Mouse (Mus musculus) limb, embryonic 12.5 days (tissue): ENCODE results near the gene Rem1. TPM values are rescaled to one million over a fixed set of nuclear protein-coding genes. Genes with fewer than 3 reads are reported as not detected.
A peak's percentile ranks its signal among the peaks of the same experiment; 100 is the strongest.
"Not testable (repeated sequence)": the region's sequence is repeated elsewhere in the genome, so short reads cannot be mapped to it uniquely, and the experiment has no call there.

Source experiments
- ATAC-seq: fragments of 200-750 bp; cut with Nextera tagmentation; 2 replicates; pipeline ENCODE4 v1.8.0; 2017; ENCODE audit warnings: low read depth, moderate TSS enrichment; ENCODE audit not compliant: insufficient number of reproducible peaks, insufficient read depth, low FRiP score, low TSS enrichment
- H3K27ac ChIP-seq: fragments of 300-500 bp; sonication (generic); 2 replicates; pipeline ENCODE4 v1.5.1; 2016; ENCODE audit warnings: mild to moderate bottlenecking, moderate library complexity
- H3K27me3 ChIP-seq: fragments of 300-500 bp; sonication (generic); 2 replicates; pipeline ENCODE4 v1.6.1; 2016; ENCODE audit warnings: mild to moderate bottlenecking, moderate library complexity
- H3K36me3 ChIP-seq: fragments of 300-500 bp; sonication (generic); 2 replicates; pipeline ENCODE4 v1.6.1; 2016; ENCODE audit warnings: mild to moderate bottlenecking, moderate library complexity
- H3K4me1 ChIP-seq: fragments of 300-500 bp; sonication (generic); replicated peaks from 2 replicates; pipeline ENCODE4 v1.6.1; 2016
- H3K4me2 ChIP-seq: fragments of 300-500 bp; sonication (generic); 2 replicates; pipeline ENCODE4 v1.6.1; 2016; ENCODE audit warnings: mild to moderate bottlenecking, moderate library complexity
- H3K4me3 ChIP-seq: fragments of 300-500 bp; sonication (generic); replicated peaks from 2 replicates; pipeline ENCODE4 v1.5.1; 2016; ENCODE audit warnings: mild to moderate bottlenecking
- H3K9ac ChIP-seq: fragments of 300-500 bp; sonication (generic); replicated peaks from 2 replicates; pipeline ENCODE4 v1.6.1; 2016; ENCODE audit warnings: mild to moderate bottlenecking, moderate library complexity
- H3K9me3 ChIP-seq: fragments of 300-500 bp; sonication (generic); 2 replicates; pipeline ENCODE4 v1.6.1; 2016; ENCODE audit warnings: mild to moderate bottlenecking, moderate library complexity
- WGBS: fragments of 180-500 bp; shearing (Covaris S2); methylation state at CpG from one replicate; pipeline ENCODE4 v1.1.7; 2016; 5-methylcytosine and 5-hydroxymethylcytosine counted together
- polyA plus RNA-seq: library from polyadenylated mRNA; unstranded; fragments of >200 nt; fragmentation: Nextera tagmentation; extraction: Ambion mirVana; gene quantifications from 2 replicates; pipeline ENCODE4 v1.2.1, GENCODE M21; 2016

The Rem1 gene
- polyA plus RNA-seq, 1 experiment from 2014 or later: 1.1 TPM

DNA sequence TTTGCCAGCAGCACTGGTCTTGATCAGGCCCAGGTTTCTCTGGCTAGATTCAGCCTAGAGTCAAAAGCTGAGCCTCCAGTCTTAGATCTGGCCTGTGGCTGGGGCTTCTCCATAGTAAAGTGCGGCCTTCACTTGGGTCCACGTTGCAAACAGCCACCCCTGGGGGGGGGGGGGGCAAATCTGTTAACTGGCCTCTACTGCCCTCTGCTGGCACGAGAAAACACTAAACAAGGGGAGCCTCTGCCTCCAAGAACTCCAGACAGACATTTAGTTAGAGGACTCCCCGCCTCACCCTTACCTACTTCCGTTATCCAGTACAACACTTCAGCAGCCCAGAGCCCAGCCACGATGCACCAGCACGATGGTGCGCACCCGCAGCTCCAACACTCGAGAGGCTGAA lies 30.6 kb downstream of the Rem1 start:
- Histone ChIP-seq H3K27ac (no peak overlapping the region), H3K9me3 (peaks cover 5% of the 10 kb centered on the region), H3K36me3 (no peaks in the 10 kb centered on the region), H3K9ac (no peak overlapping the region), H3K4me2 (no peak overlapping the region), H3K4me1 (no peaks in the 10 kb centered on the region; the same call in 1 of the 2 replicates), H3K27me3 (no peaks in the 10 kb centered on the region), H3K4me3 (no peak overlapping the region)
- 56% methylated on average over 10 of the region's 10 CpGs for WGBS
- no peak for ATAC-seq

GRCm38 (mm10) chr2:152661163-152661562 lies 34.4 kb downstream of the Rem1 start:
- no peak overlapping the region for H3K4me2 ChIP-seq
- no peak overlapping the region for H3K4me3 ChIP-seq
- H3K27ac ChIP-seq: no peak overlapping the region
- WGBS: 75% methylated on average over 6 of the region's 6 CpGs
- H3K27me3 ChIP-seq: no peaks in the 10 kb centered on the region
- no peaks in the 10 kb centered on the region for H3K4me1 ChIP-seq
- no peaks in the 10 kb centered on the region for H3K36me3 ChIP-seq
- peaks cover 5% of the 10 kb centered on the region for H3K9me3 ChIP-seq
- ATAC-seq: no peak
- H3K9ac ChIP-seq: no peak overlapping the region

DNA sequence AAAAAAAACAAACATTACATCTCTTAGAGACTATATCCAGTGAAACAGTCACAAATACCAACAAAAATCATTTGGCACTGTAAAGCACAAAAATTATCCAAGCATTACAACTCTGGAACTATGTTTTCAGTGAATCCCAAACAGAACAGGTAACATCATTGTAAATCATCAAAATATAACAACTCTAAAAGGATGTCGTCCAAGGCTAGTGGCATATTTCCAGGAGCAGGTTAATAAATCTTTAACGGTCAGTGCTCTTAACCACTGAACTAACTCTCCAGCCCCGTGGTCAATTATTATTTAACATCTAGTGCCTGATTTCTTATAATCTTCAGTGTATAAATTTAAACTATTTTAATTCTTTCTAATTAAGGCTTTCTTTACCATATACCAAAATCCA lies 39.4 kb downstream of the Rem1 start:
- not testable (repeated sequence) for ATAC-seq, H3K4me3 ChIP-seq, H3K4me2 ChIP-seq, H3K36me3 ChIP-seq, H3K9ac ChIP-seq, H3K9me3 ChIP-seq, H3K27ac ChIP-seq, H3K27me3 ChIP-seq, H3K4me1 ChIP-seq
- WGBS: 73% methylated on average over 3 of the region's 3 CpGs

- Histone ChIP-seq H3K36me3 (peaks cover 26% of the 10 kb centered on the region), H3K4me1 (peaks cover 35% of the 10 kb centered on the region), H3K27me3 (no peaks in the 10 kb centered on the region), H3K4me2 (peak within 1 kb of the TSS; percentile 85), H3K27ac (peak within 1 kb of the TSS; percentile 96), H3K9ac (peak within 1 kb of the TSS; percentile 95), H3K4me3 (peak within 1 kb of the TSS; percentile 88), H3K9me3 (no peaks in the 10 kb centered on the region)
- peak; percentile 79 for ATAC-seq
- under 1% methylated on average over 35 of the region's 35 CpGs for WGBS
Observed at GRCm38 (mm10) chr2:152669256-152669638, 42.5 kb downstream of the Rem1 start, which contains the start of gene H13. Gene H13, plus strand, starts transcription at chr2:152669461.

DNA sequence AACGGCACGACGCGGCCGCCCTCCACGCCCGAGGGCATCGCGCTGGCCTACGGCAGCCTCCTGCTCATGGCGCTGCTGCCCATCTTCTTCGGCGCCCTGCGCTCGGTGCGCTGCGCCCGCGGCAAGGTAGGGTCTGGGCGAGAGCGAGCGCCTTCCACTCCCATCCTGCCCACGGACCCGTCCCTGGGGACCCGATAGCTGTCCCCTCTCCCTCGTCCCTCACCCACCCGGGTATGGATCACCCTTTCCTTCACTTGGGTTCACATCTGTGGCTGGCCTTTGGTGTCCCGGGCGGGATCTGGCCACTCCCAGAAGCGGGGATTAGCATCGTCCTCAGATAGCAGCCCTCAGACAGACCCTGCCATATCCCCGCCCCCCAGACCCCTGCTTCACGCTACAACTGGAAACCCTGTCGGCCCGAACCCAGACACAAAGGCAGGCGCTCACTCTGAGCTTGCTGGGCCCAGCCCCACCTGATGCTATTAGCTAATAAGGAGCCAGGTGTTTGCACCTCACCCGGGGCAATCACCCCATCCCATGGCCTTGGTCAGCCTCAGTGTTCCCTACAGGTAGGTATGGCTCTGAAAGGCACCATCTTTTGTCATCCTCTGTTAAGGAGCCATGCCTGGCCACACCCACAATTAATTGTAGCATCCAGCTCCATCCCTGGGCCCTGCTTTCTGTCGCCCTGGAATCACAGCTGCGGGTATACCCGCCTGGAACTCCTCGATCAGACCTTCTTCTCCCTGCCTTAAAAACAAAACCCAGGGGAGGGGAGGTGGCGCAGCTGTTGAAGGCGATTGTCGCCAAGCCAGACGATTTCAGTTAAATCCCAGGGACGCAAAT lies 43.1 kb downstream of the Rem1 start:
- no peaks in the 10 kb centered on the region for H3K9me3 ChIP-seq
- H3K27ac ChIP-seq: peak overlapping the region; percentile 96
- peaks cover 37% of the 10 kb centered on the region for H3K4me1 ChIP-seq
- peak; percentile 52 for ATAC-seq
- peak overlapping the region; percentile 95 for H3K9ac ChIP-seq
- H3K27me3 ChIP-seq: no peaks in the 10 kb centered on the region
- under 1% methylated on average over 44 of the region's 46 CpGs for WGBS
- peaks cover 31% of the 10 kb centered on the region for H3K36me3 ChIP-seq
- peak overlapping the region; percentile 85 for H3K4me2 ChIP-seq
- peak overlapping the region; percentile 88 for H3K4me3 ChIP-seq

DNA sequence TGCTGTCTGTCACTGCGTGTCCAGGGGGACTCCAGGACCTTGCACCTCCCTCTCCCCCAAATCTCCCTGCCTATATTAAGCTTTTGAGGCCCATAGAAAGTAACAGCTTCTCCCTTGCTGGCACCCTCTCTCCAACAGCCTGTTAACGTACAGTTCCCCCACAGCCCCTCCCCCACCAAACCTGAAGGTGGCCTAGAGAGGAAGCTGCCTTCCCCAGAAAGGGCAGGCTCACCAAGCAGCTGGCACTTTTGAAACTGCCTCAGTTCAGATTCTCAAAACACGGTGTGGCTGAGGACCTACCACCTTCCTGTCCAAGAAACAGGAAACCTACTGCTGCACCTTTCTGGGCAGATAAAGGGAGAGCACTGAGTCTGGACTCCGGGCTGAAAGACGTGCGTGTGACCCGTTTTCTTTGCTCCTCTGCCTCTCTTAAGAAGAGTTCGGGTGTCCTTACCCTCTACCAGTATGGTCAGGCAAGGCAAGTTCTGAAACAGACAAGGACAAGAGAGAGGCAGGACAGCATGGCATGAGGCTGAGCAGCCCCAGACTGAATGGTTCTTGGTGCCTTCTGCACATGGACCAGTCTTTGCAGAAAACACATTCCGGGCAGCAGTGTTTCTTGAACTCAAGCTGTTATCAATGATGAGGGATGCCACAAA lies 44.4 kb downstream of the Rem1 start:
- peaks cover 48% of the 10 kb centered on the region for H3K4me1 ChIP-seq
- peak overlapping the region; percentile 85 for H3K4me2 ChIP-seq
- peak overlapping the region; percentile 96 for H3K27ac ChIP-seq
- peaks cover 43% of the 10 kb centered on the region for H3K36me3 ChIP-seq
- H3K9me3 ChIP-seq: no peaks in the 10 kb centered on the region
- 61% methylated on average over 9 of the region's 9 CpGs for WGBS
- no peak for ATAC-seq
- no peaks in the 10 kb centered on the region for H3K27me3 ChIP-seq
- peak overlapping the region; percentile 95 for H3K9ac ChIP-seq
- peak overlapping the region; percentile 88 for H3K4me3 ChIP-seq

GRCm38 (mm10) chr2:152671642-152671999 lies 44.9 kb downstream of the Rem1 start:
- peak overlapping the region; percentile 88 for H3K4me3 ChIP-seq
- no peak for ATAC-seq
- no peaks in the 10 kb centered on the region for H3K27me3 ChIP-seq
- H3K27ac ChIP-seq: no peak overlapping the region; the same call in 1 of the 2 replicates
- peaks cover 48% of the 10 kb centered on the region for H3K36me3 ChIP-seq
- H3K4me1 ChIP-seq: peaks cover 50% of the 10 kb centered on the region
- WGBS: 41% methylated on average over 5 of the region's 5 CpGs
- no peaks in the 10 kb centered on the region for H3K9me3 ChIP-seq
- peak overlapping the region; percentile 85 for H3K4me2 ChIP-seq
- peak overlapping the region; percentile 95; the same call in 1 of the 2 replicates for H3K9ac ChIP-seq

- 81% methylated on average over 12 of the region's 12 CpGs for WGBS
- Histone ChIP-seq H3K4me2 (peak overlapping the region; percentile 85), H3K9ac (peak overlapping the region; percentile 95), H3K27ac (no peak overlapping the region), H3K4me1 (peaks cover 50% of the 10 kb centered on the region), H3K4me3 (peak overlapping the region; percentile 88; the same call in 1 of the 2 replicates), H3K27me3 (no peaks in the 10 kb centered on the region), H3K36me3 (peaks cover 54% of the 10 kb centered on the region), H3K9me3 (no peaks in the 10 kb centered on the region)
- ATAC-seq: no peak
Observed at GRCm38 (mm10) chr2:152672166-152672565, 45.4 kb downstream of the Rem1 start.

GRCm38 (mm10) chr2:152674148-152674547 lies 47.4 kb downstream of the Rem1 start:
- 86% methylated on average over 11 of the region's 11 CpGs for WGBS
- no peaks in the 10 kb centered on the region for H3K9me3 ChIP-seq
- H3K36me3 ChIP-seq: peaks cover 72% of the 10 kb centered on the region
- H3K4me3 ChIP-seq: no peak overlapping the region
- no peak for ATAC-seq
- no peak overlapping the region for H3K4me2 ChIP-seq
- H3K4me1 ChIP-seq: peaks cover 50% of the 10 kb centered on the region
- no peaks in the 10 kb centered on the region for H3K27me3 ChIP-seq
- peak overlapping the region; percentile 66; the same call in 1 of the 2 replicates for H3K27ac ChIP-seq
- 0 out of 2 replicates have a peak overlapping the region, but pooled peaks have one; percentile 23 for H3K9ac ChIP-seq

DNA sequence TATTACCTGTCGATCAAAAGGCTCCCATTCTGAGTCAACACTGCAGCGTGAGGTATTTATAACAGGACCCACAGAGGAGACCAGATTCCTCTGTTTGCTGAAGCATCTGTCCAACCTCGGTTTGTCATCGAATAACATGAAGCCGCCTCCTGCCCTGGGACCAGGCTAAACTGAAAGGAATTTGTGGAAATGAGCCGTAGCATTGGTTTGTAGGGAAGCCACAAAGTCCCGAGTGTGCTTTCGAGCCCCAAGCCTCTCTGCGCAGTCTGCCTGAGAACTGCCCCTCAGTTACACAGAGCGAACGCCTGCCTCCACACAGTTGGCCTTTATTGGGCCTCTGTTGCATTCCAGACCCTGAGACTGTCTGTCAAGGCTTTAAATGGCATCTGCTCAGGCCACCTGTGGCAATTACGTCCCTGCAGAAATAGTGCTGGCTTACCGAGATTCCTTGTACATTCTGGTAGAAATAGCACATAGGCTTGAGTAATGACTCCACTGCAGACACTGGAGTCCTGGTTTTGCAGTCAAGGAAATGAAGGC lies 48.6 kb downstream of the Rem1 start:
- Histone ChIP-seq H3K4me3 (no peak overlapping the region), H3K4me1 (peaks cover 50% of the 10 kb centered on the region), H3K9ac (no peak overlapping the region), H3K27ac (peak overlapping the region; percentile 66; the same call in 1 of the 2 replicates), H3K4me2 (no peak overlapping the region), H3K9me3 (no peaks in the 10 kb centered on the region), H3K27me3 (no peaks in the 10 kb centered on the region), H3K36me3 (peaks cover 84% of the 10 kb centered on the region)
- ATAC-seq: 0 out of 2 replicates have a peak, but pooled peaks have one; percentile 34
- WGBS: 62% methylated on average over 13 of the region's 13 CpGs

- H3K9ac ChIP-seq: no peak overlapping the region
- H3K4me1 ChIP-seq: peaks cover 21% of the 10 kb centered on the region
- WGBS: 76% methylated on average over 3 of the region's 3 CpGs
- H3K27me3 ChIP-seq: no peaks in the 10 kb centered on the region
- H3K4me3 ChIP-seq: no peak overlapping the region
- no peak overlapping the region for H3K4me2 ChIP-seq
- H3K27ac ChIP-seq: no peak overlapping the region
- H3K36me3 ChIP-seq: peaks cover 93% of the 10 kb centered on the region
- no peaks in the 10 kb centered on the region for H3K9me3 ChIP-seq
- ATAC-seq: no peak
Observed at GRCm38 (mm10) chr2:152678302-152678701, 51.6 kb downstream of the Rem1 start.
